Mouse (Mus musculus) cerebellum, adult 2 months (tissue): ENCODE data around the gene Pfkfb3.

Experiments
- CTCF ChIP-seq: fragments of 200-500 bp; IDR thresholded peaks from 2 replicates; pipeline ENCODE4 v1.5.1; 2011; ENCODE audit warnings: low read depth, mild to moderate bottlenecking, control low read depth, low read length, moderate library complexity, borderline replicate concordance; ENCODE audit not compliant: insufficient read depth
- POLR2A ChIP-seq: fragments of 200-500 bp; IDR thresholded peaks from 2 replicates; pipeline ENCODE4 v1.6.1; 2011; ENCODE audit warnings: low read length, control low read depth, borderline replicate concordance; ENCODE audit not compliant: insufficient read depth

GRCm38 (mm10) chr2:11552297-11552821, 1.5 kb downstream of the Pfkfb3 start:
- no peak for TF ChIP-seq POLR2A
- TF ChIP-seq CTCF = no peak
